Mouse (Mus musculus) G1E (cell line): ENCODE data around the gene Kmt2b. TPM values are rescaled to one million over a fixed set of nuclear protein-coding genes. Genes with fewer than 3 reads are reported as not detected.
A peak's percentile ranks its signal among the peaks of the same experiment; 100 is the strongest.

ENCODE experiments used
- ATAC-seq: 2 replicates; pipeline ENCODE4 v1.8.0; 2016; ENCODE audit warnings: mild to moderate bottlenecking; ENCODE audit not compliant: insufficient number of reproducible peaks, poor library complexity, low FRiP score, severe bottlenecking; ENCODE audit errors: extremely low read depth
- DNase-seq: peaks from one replicate; pipeline ENCODE4 v3.0.0; 2012; ENCODE audit warnings: low spot score
- H3K27me3 ChIP-seq: 2 replicates; pipeline ENCODE4 v1.6.1; 2012; ENCODE audit warnings: mild to moderate bottlenecking, low read length, inconsistent platforms; ENCODE audit not compliant: insufficient read depth
- H3K36me3 ChIP-seq: replicated peaks from 2 replicates; pipeline ENCODE3; 2012; ENCODE audit warnings: mild to moderate bottlenecking, inconsistent platforms
- H3K4me1 ChIP-seq: 2 replicates; pipeline ENCODE4 v1.6.1; 2012; ENCODE audit warnings: low read depth, low read length, inconsistent platforms, mixed read lengths; ENCODE audit not compliant: insufficient read depth
- H3K4me3 ChIP-seq: 2 replicates; pipeline ENCODE4 v1.5.1; 2012; ENCODE audit warnings: low read depth, mild to moderate bottlenecking, inconsistent platforms, low read length, moderate library complexity, mixed read lengths
- H3K9me3 ChIP-seq: replicated peaks from 2 replicates; pipeline ENCODE4 v1.6.1; 2012; ENCODE audit warnings: inconsistent platforms
- CTCF ChIP-seq: IDR thresholded peaks from 2 replicates; pipeline ENCODE4 v1.5.1; 2012; ENCODE audit warnings: low read depth, low read length, inconsistent platforms, mixed read lengths
- GATA1 ChIP-seq: IDR thresholded peaks from 2 replicates; pipeline ENCODE4 v1.6.1; 2012; ENCODE audit warnings: borderline replicate concordance, low read length, inconsistent platforms, mixed read lengths
- GATA2 ChIP-seq: IDR thresholded peaks from 2 replicates; pipeline ENCODE4 v1.6.1; 2012; ENCODE audit warnings: low read depth, low read length, inconsistent platforms, borderline replicate concordance
- POLR2AphosphoS5 ChIP-seq: IDR thresholded peaks from 2 replicates; pipeline ENCODE4 v1.6.1; 2012; ENCODE audit warnings: low read depth, low read length, inconsistent platforms; ENCODE audit not compliant: insufficient replicate concordance
- TAL1 ChIP-seq: conservative IDR thresholded peaks from 2 replicates; pipeline ENCODE4 v1.6.1; 2012; ENCODE audit warnings: low read depth, low read length, inconsistent platforms, mixed read lengths
- polyA plus RNA-seq: library from polyadenylated mRNA; stranded (reverse); fragments of >175 nt; gene quantifications from 2 replicates; pipeline ENCODE4 v1.2.3, GENCODE M21; 2012
- total RNA-seq, 2 experiments: library from RNA; stranded (forward) in 1 of 2; stranded (reverse) in 1 of 2; fragments of 200-1000 nt in 1 of 2; fragments of >200 nt in 1 of 2; fragmentation: Nextera tagmentation in 1 of 2; gene quantifications; 2 replicates each; pipeline ENCODE4 v1.2.3; 2014 to 2017

Gene Kmt2b
- total and polyA plus RNA-seq, 3 experiments, result 9.2 to 142 (median 97.4) TPM

DNA sequence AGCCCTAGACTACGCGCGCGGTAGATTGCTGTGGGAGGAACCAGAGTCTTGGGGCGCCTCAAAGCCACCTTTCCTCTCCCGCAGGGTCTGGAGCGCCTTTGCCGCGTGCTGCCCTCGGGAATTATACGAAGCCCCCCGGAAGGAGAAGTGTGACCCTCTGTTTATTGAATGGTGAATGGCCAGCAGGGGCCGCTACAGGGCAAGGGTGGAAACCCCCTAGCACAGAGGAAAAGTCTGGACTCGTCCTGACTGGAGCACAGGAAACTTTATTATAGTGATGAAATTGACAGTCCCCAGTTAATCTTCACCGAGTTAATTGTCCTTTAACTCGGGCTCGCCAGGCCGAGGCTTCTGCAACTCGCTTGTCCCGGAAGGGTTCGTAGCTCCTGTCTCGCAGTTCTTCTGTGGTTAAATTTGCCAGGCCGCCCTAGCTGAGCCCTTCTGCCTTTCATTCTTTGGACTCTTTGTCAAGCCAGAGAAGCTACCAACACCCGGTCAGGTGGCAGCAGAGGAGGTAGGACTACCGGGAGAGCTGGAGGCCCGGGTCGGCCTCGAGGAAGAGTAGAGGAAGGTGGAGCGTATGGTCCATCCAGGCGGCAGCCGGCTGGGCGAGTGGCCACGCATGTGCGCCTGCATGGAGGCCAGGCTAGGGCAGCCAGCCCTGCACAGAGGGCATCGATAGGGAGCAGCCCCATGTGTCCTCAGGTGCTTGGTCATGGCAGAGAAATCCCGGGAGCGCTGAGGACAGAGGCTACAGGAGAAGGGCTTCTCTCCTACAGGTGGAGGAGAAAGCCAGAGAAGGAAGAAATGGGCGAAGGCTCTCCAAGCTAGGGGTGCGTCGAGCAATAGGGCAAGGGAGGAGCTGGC lies 1.1 kb upstream of the Kmt2b start:
- DNase-seq (peak; percentile 80), ATAC-seq (peak; percentile 29; the same call in 1 of the 2 replicates)
- H3K36me3 ChIP-seq, result peaks cover 33% of the 10 kb centered on the region
- TF ChIP-seq TAL1 (no peak), CTCF (peak; percentile 52), POLR2AphosphoS5 (no peak)
- H3K4me3 ChIP-seq, result peak overlapping the region; percentile 88
- no peaks in the 10 kb centered on the region for H3K9me3 ChIP-seq
- peaks cover 58% of the 10 kb centered on the region for H3K4me1 ChIP-seq
- peaks cover 12% of the 10 kb centered on the region for H3K27me3 ChIP-seq

DNA sequence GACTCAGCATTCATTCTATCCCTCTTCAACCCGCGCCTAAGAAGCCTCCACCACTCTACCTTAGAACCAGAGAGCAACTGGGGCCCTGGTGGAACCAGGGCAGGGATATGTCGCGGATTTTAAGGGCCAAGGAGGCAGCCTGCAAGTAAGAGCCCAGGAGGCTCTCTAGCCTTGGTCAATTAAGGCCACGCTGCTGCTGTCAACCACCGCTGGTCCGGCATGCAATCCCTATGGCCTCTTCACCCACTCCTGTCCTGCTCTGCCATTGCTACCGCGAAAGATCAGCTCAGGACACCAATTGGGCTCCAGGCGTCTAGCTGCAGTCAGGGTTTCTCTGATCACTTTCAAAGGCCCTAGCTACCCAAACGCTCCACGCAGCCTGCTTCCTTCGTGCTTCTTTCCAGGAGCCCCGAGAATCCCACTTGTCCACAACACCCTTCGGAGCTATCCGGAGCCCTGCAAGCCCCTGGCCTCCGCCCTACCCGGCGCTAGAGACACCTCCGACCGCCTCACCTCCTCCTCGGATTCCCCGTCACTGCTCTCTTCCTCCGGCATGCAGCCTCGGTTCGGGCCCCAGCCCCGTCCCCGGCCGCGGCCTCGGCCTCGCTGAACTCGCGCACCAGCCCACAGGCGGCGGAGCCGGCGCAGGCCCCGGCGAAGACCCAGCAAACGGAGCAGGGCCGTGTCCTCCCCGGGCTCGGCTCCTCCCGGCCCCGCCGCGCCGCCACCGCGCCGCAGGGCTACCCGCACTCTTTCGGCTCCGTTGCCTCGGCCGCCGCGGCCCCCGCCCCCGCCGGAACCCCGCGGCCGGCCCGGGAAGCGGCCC lies 471 bp downstream of the Kmt2b start:
- Histone ChIP-seq H3K36me3 (peaks cover 49% of the 10 kb centered on the region), H3K27me3 (0 out of 2 replicates have a peak, but pooled peaks cover under 1% of the 10 kb centered on the region), H3K4me1 (peaks cover 60% of the 10 kb centered on the region), H3K4me3 (peak overlapping the region; percentile 88), H3K9me3 (no peaks in the 10 kb centered on the region)
- peak; percentile 52 for DNase-seq
- TF ChIP-seq GATA1 (no peak), POLR2AphosphoS5 (no peak), TAL1 (no peak), CTCF (no peak), GATA2 (no peak)
- no peak for ATAC-seq

DNA sequence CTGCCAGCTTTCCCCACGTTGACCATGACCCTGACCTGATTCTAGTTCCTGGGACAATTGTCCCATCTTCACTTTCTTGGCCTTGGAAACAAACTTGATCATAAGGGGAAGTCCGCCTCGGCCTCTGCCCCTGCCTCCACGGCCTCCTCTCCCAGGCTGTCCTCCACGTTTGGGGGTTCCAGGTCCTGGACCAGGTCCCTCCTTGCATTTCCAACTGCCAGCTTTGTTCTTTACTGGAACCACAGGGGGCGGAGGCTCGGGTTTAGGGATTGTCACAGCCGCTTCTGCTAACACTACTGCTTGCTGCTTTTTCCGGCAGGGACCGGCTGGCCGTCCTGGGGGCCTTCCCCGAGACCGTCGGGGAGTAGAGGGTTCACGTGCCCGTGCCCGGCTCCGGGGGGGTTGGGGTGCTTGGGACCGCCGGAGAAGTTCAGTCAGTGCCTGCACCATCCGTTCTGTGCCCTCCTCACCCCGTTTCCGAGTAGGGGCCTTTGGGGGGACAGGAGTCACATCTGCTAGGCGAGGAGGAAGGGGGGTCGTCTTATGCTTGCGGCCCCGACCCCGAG lies 2.0 kb downstream of the Kmt2b start:
- peaks cover 59% of the 10 kb centered on the region for H3K4me1 ChIP-seq
- H3K4me3 ChIP-seq, result peak overlapping the region; percentile 88; the same call in 1 of the 2 replicates
- no peaks in the 10 kb centered on the region for H3K27me3 ChIP-seq
- ATAC-seq (no peak), DNase-seq (no peak)
- TF ChIP-seq GATA1 (no peak), GATA2 (no peak), POLR2AphosphoS5 (no peak), CTCF (no peak), TAL1 (no peak)
- peaks cover 64% of the 10 kb centered on the region for H3K36me3 ChIP-seq
- H3K9me3 ChIP-seq, result no peaks in the 10 kb centered on the region

DNA sequence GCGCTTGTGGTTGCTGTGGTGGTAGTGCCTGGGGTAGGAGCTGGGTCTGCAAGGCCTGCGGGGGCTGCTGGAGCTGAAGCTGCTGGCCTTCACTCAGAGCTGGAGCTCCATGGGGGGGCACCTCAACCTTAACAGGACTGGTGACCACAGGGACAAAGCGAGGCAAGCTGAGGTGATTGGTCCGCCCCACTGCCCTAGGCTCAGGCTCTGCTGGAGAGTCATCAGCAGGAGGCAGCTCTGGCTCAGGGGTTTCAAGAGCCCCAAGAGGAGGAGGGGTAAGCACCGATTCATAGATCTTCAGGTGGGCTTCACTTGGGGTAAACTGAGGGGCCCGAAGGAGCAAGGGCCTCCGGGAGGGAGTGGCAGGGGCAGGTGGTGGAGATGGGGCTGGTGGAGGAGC lies 3.4 kb downstream of the Kmt2b start:
- ATAC-seq (no peak), DNase-seq (no peak)
- Histone ChIP-seq H3K27me3 (no peaks in the 10 kb centered on the region), H3K4me1 (peaks cover 66% of the 10 kb centered on the region), H3K9me3 (no peaks in the 10 kb centered on the region), H3K4me3 (no peak overlapping the region), H3K36me3 (peaks cover 71% of the 10 kb centered on the region)
- TF ChIP-seq TAL1 (no peak), GATA2 (no peak), CTCF (no peak), GATA1 (no peak), POLR2AphosphoS5 (no peak)

DNA sequence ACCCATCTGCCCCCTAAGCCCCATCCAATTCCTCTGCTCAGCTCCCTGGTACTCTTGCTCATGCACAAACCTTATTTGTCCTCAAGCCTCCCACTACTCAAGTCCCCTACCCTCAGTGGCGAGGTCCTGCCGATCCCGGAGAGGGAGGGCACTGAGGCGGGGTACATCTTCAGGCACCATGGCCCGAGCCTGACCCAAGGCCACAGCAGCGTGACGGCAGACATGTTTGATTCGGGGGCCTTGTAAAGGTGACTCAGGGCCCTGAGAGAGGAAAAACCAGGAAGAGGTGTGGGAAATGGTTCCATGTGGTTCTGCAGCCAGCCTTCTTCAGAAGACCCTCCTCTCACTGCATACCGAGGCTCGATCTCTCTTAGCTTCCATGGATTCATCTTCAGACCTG lies 4.2 kb downstream of the Kmt2b start:
- Histone ChIP-seq H3K9me3 (no peaks in the 10 kb centered on the region), H3K4me3 (no peak overlapping the region), H3K4me1 (peaks cover 68% of the 10 kb centered on the region), H3K27me3 (no peaks in the 10 kb centered on the region), H3K36me3 (peaks cover 79% of the 10 kb centered on the region)
- DNase-seq (no peak), ATAC-seq (no peak)
- no peak for TF ChIP-seq GATA1
- TF ChIP-seq GATA2, result no peak
- no peak for TF ChIP-seq POLR2AphosphoS5
- TF ChIP-seq CTCF, result no peak

DNA sequence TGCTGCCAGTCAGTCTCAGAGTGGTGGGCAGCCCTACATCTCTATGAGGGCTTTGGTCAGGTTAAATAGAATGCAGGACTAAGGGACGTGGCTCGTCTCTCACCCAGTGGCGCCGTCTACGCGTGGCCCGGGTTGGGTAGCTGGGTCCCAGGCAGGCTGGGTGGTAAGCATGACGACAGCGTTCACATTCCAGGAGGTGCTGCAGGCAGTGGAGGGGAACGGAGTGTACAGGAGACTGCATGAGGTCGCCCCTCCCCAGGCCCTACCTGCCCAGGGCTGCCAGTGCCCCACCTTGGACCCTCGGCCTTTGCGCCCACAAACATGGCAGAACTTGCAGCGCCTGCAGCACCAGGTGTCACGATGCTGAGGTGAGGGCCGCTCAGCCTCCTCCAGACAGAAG lies 7.0 kb downstream of the Kmt2b start:
- Histone ChIP-seq H3K36me3 (peaks cover 99% of the 10 kb centered on the region), H3K4me1 (peaks cover 52% of the 10 kb centered on the region), H3K27me3 (no peaks in the 10 kb centered on the region), H3K4me3 (0 out of 2 replicates have a peak overlapping the region, but pooled peaks have one; percentile 10), H3K9me3 (no peaks in the 10 kb centered on the region)
- TF ChIP-seq GATA2 (no peak), POLR2AphosphoS5 (no peak), TAL1 (no peak), GATA1 (no peak), CTCF (no peak)
- ATAC-seq (no peak), DNase-seq (no peak)
